Mouse (Mus musculus) limb, embryonic 13.5 days (tissue): ENCODE results near the gene Map3k6. TPM values are rescaled to one million over a fixed set of nuclear protein-coding genes. Genes with fewer than 3 reads are reported as not detected.
A peak's percentile ranks its signal among the peaks of the same experiment; 100 is the strongest.

Source experiments
- ATAC-seq: fragments of 200-750 bp; cut with Nextera tagmentation; 2 replicates; pipeline ENCODE4 v1.8.0; 2017; ENCODE audit warnings: low read depth, moderate number of reproducible peaks, moderate TSS enrichment; ENCODE audit not compliant: low FRiP score
- H3K27ac ChIP-seq: fragments of 300-500 bp; sonication (generic); 2 replicates; pipeline ENCODE4 v1.5.1; 2015; ENCODE audit warnings: inconsistent platforms, mild to moderate bottlenecking, moderate library complexity
- H3K27me3 ChIP-seq: fragments of 300-500 bp; sonication (generic); 2 replicates; pipeline ENCODE4 v1.6.1; 2015; ENCODE audit warnings: mild to moderate bottlenecking, inconsistent platforms
- H3K36me3 ChIP-seq: fragments of 300-500 bp; sonication (generic); 2 replicates; pipeline ENCODE4 v1.6.1; 2015; ENCODE audit warnings: inconsistent platforms, mild to moderate bottlenecking, moderate library complexity
- H3K4me1 ChIP-seq: fragments of 300-500 bp; sonication (generic); 2 replicates; pipeline ENCODE4 v1.6.1; 2015; ENCODE audit warnings: inconsistent platforms
- H3K4me2 ChIP-seq: fragments of 300-500 bp; sonication (generic); replicated peaks from 2 replicates; pipeline ENCODE4 v1.6.1; 2015; ENCODE audit warnings: inconsistent platforms, mild to moderate bottlenecking, moderate library complexity
- H3K4me3 ChIP-seq: fragments of 300-500 bp; sonication (generic); 2 replicates; pipeline ENCODE4 v1.5.1; 2015; ENCODE audit warnings: moderate library complexity, mild to moderate bottlenecking, inconsistent platforms
- H3K9ac ChIP-seq: fragments of 300-500 bp; sonication (generic); 2 replicates; pipeline ENCODE4 v1.6.1; 2015; ENCODE audit warnings: mild to moderate bottlenecking, inconsistent platforms
- H3K9me3 ChIP-seq: fragments of 300-500 bp; sonication (generic); 2 replicates; pipeline ENCODE4 v1.6.1; 2016; ENCODE audit warnings: inconsistent platforms
- WGBS: fragments of 180-500 bp; shearing (Covaris S2); methylation state at CpG from one replicate; pipeline ENCODE4 v1.1.7; 2015; 5-methylcytosine and 5-hydroxymethylcytosine counted together
- polyA plus RNA-seq: library from polyadenylated mRNA; unstranded; fragments of >200 nt; fragmentation: Nextera tagmentation; extraction: Ambion mirVana; gene quantifications from 2 replicates; pipeline ENCODE4 v1.2.1, GENCODE M21; 2015

The Map3k6 gene
- polyA plus RNA-seq, 1 experiment from 2014 or later = 2.4 TPM

DNA sequence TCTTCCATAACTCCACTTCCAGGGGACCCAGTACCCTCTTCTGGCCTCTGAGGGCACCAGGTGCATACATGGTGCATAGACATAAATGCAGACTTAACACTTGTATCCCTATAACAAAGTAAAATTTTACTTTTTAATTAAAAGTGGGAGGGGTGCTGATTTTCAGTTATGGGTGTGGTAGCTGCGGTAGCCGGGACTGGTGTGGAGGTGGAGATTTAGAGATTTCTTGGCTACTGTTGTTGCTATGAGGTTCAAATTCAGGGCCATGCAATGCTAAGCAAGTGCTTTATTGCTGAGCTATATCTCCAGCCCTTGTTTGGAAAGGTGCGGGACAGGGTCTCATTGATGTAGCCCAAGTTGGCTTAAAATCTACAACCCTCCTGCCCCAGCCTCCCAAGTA is 21.9 kb upstream of the Map3k6 start:
- ATAC-seq = no peak
- Histone ChIP-seq H3K4me1 (peaks cover 14% of the 10 kb centered on the region), H3K36me3 (no peaks in the 10 kb centered on the region), H3K27ac (no peak overlapping the region), H3K4me2 (no peak overlapping the region), H3K9ac (no peak overlapping the region), H3K4me3 (no peak overlapping the region), H3K27me3 (peaks cover 52% of the 10 kb centered on the region), H3K9me3 (no peaks in the 10 kb centered on the region)
- 93% methylated on average over 3 of the region's 3 CpGs for WGBS

DNA sequence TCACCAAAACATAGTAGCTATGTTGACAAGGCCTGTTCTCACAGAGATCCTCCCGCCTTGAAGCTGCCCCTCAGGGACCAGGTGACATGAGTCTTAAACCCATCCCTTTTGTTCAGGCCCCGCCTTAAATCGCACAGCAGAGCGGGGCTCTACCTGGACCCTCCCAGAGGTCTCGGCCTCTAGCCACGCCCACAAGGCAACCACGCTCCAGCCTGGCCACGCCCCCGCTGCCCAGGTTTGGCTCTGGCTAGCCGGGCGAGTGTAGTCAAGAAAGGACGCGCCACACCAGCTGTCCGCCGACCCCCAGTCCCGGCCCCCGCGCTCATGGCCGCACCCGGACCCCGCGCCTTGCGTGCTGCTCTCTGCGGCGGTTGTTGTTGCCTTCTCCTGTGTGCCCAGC is 20.0 kb upstream of the Map3k6 start:
- Histone ChIP-seq H3K27ac (no peak overlapping the region), H3K27me3 (peaks cover 36% of the 10 kb centered on the region), H3K4me3 (peak overlapping the region; percentile 44), H3K4me2 (peak overlapping the region; percentile 81), H3K9ac (peak overlapping the region; percentile 65), H3K4me1 (peaks cover 18% of the 10 kb centered on the region), H3K9me3 (no peaks in the 10 kb centered on the region), H3K36me3 (no peaks in the 10 kb centered on the region)
- ATAC-seq = no peak
- 2% methylated on average over 25 of the region's 25 CpGs for WGBS

DNA sequence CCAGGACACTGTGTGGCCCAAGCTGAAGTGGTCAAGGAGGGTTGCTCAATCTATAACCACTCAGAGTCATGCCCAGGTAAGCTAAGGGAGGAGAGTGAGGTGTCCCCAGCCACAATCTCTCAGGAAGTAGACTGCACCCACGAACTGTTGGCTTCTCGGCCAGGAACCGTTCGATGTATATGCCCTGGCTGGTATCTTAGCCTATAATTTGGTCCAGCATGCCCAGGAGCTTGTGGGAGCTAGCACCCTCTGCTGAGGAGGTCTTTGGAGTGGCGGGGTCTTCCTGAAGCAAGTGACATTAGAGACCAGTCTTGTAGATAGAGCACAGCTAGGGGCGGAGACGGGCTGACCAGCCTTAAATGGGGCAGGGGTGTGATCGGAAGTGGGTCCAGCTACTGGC is 18.9 kb upstream of the Map3k6 start:
- WGBS = 83% methylated on average over 8 of the region's 8 CpGs

DNA sequence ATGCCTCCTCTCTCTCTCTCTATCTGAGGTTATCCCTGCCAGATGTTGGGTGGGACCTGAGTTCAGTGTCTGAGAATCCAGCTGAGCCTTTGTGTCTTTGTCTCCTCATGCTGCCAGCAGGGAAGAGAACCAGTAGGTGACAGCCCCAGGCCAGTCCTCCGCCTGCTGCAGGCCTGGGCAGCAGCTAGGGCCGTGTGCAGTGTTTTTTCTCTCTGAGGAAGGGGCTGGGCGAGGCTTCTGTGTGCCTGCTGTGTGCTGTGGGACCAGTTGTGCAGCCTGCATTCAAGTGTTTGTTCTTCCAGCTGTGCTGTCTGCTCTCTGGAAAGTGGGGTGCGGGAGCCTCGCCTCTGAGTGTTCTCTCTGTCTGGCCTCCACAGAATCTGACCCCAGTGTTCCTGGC is 16.7 kb upstream of the Map3k6 start:
- Histone ChIP-seq H3K4me2 (no peak overlapping the region), H3K4me3 (no peak overlapping the region), H3K36me3 (no peaks in the 10 kb centered on the region), H3K9ac (0 out of 2 replicates have a peak overlapping the region, but pooled peaks have one; percentile 35), H3K27ac (no peak overlapping the region), H3K9me3 (no peaks in the 10 kb centered on the region), H3K27me3 (peaks cover 33% of the 10 kb centered on the region), H3K4me1 (peaks cover 20% of the 10 kb centered on the region)
- ATAC-seq = no peak
- WGBS = 49% methylated on average over 5 of the region's 5 CpGs

More for the DNA sequence above, 18.9 kb upstream of the Map3k6 start:
- Histone ChIP-seq H3K9ac (no peak overlapping the region), H3K4me2 (no peak overlapping the region), H3K9me3 (no peaks in the 10 kb centered on the region), H3K4me3 (no peak overlapping the region), H3K36me3 (no peaks in the 10 kb centered on the region), H3K4me1 (peaks cover 20% of the 10 kb centered on the region), H3K27ac (no peak overlapping the region), H3K27me3 (peaks cover 35% of the 10 kb centered on the region)
- no peak for ATAC-seq

- H3K9me3 ChIP-seq = no peaks in the 10 kb centered on the region
- H3K36me3 ChIP-seq = no peaks in the 10 kb centered on the region
- ATAC-seq = no peak
- no peak overlapping the region for H3K4me2 ChIP-seq
- peaks cover 17% of the 10 kb centered on the region for H3K27me3 ChIP-seq
- H3K4me1 ChIP-seq = peaks cover 20% of the 10 kb centered on the region
- no peak overlapping the region for H3K9ac ChIP-seq
- no peak overlapping the region for H3K4me3 ChIP-seq
- 77% methylated on average over 10 of the region's 10 CpGs for WGBS
- H3K27ac ChIP-seq = no peak overlapping the region
Measured at GRCm38 (mm10) chr4:133226073-133226472, 14.5 kb upstream of the Map3k6 start.

DNA sequence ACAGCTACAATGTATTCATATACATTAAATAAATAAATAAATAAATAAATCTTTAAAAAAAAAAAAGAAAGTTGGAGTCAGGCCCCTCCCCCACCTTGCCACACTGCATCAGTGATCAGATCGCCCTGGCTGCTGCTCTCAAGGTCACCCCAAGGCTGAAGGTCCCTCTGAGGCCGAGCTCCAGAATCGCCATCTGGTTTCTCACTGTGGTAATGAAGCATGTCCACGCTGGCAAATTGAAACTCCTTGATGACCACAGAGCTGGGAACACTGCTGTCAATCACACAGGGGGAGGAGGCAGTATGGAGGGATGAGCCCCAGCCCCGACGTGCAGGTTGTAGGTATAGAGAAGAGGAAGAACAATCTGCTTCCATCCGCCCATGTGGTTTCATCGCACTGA is 13.0 kb upstream of the Map3k6 start:
- 74% methylated on average over 8 of the region's 8 CpGs for WGBS
- Histone ChIP-seq H3K27ac (no peak overlapping the region), H3K9ac (no peak overlapping the region), H3K4me2 (no peak overlapping the region), H3K4me3 (no peak overlapping the region), H3K4me1 (peaks cover 17% of the 10 kb centered on the region), H3K27me3 (peaks cover 2% of the 10 kb centered on the region; the same call in 1 of the 2 replicates), H3K9me3 (no peaks in the 10 kb centered on the region), H3K36me3 (no peaks in the 10 kb centered on the region)
- ATAC-seq = no peak

GRCm38 (mm10) chr4:133229582-133229981 is 11.0 kb upstream of the Map3k6 start:
- ATAC-seq = no peak
- Histone ChIP-seq H3K9ac (no peak overlapping the region), H3K4me1 (peaks cover 9% of the 10 kb centered on the region; the same call in 1 of the 2 replicates), H3K4me2 (no peak overlapping the region), H3K27me3 (0 out of 2 replicates have a peak, but pooled peaks cover 3% of the 10 kb centered on the region), H3K36me3 (no peaks in the 10 kb centered on the region), H3K27ac (no peak overlapping the region), H3K4me3 (no peak overlapping the region), H3K9me3 (no peaks in the 10 kb centered on the region)
- 33% methylated on average over 8 of the region's 8 CpGs for WGBS

GRCm38 (mm10) chr4:133233285-133233976 is 7.2 kb upstream of the Map3k6 start:
- ATAC-seq = no peak
- Histone ChIP-seq H3K4me2 (no peak overlapping the region), H3K9ac (no peak overlapping the region), H3K4me3 (no peak overlapping the region), H3K27me3 (0 out of 2 replicates have a peak, but pooled peaks cover 6% of the 10 kb centered on the region), H3K4me1 (0 out of 2 replicates have a peak, but pooled peaks cover 7% of the 10 kb centered on the region), H3K9me3 (no peaks in the 10 kb centered on the region), H3K27ac (no peak overlapping the region), H3K36me3 (no peaks in the 10 kb centered on the region)
- 37% methylated on average over 10 of the region's 10 CpGs for WGBS

DNA sequence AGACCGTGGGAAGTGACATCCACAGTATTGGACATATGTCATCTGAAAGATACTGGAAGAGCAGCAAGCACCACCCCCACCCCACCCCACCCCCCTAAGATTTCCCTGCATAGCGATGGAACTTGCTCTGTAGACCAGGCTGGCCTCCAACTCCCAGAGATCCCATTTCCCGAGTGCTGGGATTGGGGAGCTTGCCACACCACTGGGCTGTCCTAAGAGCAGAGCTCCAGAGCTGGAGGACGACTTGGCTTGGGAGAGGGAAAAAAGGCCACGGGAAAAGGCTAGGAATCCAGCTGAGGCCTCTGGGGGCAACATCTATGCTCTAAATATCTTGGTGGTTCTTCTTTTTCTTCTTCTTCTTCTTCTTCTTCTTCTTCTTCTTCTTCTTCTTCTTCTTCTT is 5.8 kb upstream of the Map3k6 start:
- Histone ChIP-seq H3K4me2 (no peak overlapping the region), H3K4me3 (no peak overlapping the region), H3K27me3 (peaks cover 8% of the 10 kb centered on the region; the same call in 1 of the 2 replicates), H3K36me3 (no peaks in the 10 kb centered on the region), H3K27ac (no peak overlapping the region), H3K4me1 (0 out of 2 replicates have a peak, but pooled peaks cover 3% of the 10 kb centered on the region), H3K9me3 (no peaks in the 10 kb centered on the region), H3K9ac (no peak overlapping the region)
- 57% methylated on average over 5 of the region's 5 CpGs for WGBS
- no peak for ATAC-seq

GRCm38 (mm10) chr4:133235415-133235814 is 5.2 kb upstream of the Map3k6 start:
- Histone ChIP-seq H3K27me3 (peaks cover 15% of the 10 kb centered on the region), H3K9me3 (no peaks in the 10 kb centered on the region), H3K9ac (no peak overlapping the region), H3K36me3 (no peaks in the 10 kb centered on the region), H3K4me2 (no peak overlapping the region), H3K27ac (no peak overlapping the region), H3K4me3 (no peak overlapping the region), H3K4me1 (peaks cover 2% of the 10 kb centered on the region)
- WGBS = 77% methylated on average over 5 of the region's 5 CpGs
- ATAC-seq = no peak

GRCm38 (mm10) chr4:133237911-133238310 is 2.7 kb upstream of the Map3k6 start:
- Histone ChIP-seq H3K36me3 (no peaks in the 10 kb centered on the region), H3K4me3 (no peak overlapping the region), H3K27ac (no peak overlapping the region), H3K27me3 (peaks cover 33% of the 10 kb centered on the region), H3K4me1 (peaks cover 7% of the 10 kb centered on the region), H3K4me2 (no peak overlapping the region), H3K9me3 (no peaks in the 10 kb centered on the region), H3K9ac (no peak overlapping the region)
- WGBS = 83% methylated on average over 4 of the region's 4 CpGs
- no peak for ATAC-seq

DNA sequence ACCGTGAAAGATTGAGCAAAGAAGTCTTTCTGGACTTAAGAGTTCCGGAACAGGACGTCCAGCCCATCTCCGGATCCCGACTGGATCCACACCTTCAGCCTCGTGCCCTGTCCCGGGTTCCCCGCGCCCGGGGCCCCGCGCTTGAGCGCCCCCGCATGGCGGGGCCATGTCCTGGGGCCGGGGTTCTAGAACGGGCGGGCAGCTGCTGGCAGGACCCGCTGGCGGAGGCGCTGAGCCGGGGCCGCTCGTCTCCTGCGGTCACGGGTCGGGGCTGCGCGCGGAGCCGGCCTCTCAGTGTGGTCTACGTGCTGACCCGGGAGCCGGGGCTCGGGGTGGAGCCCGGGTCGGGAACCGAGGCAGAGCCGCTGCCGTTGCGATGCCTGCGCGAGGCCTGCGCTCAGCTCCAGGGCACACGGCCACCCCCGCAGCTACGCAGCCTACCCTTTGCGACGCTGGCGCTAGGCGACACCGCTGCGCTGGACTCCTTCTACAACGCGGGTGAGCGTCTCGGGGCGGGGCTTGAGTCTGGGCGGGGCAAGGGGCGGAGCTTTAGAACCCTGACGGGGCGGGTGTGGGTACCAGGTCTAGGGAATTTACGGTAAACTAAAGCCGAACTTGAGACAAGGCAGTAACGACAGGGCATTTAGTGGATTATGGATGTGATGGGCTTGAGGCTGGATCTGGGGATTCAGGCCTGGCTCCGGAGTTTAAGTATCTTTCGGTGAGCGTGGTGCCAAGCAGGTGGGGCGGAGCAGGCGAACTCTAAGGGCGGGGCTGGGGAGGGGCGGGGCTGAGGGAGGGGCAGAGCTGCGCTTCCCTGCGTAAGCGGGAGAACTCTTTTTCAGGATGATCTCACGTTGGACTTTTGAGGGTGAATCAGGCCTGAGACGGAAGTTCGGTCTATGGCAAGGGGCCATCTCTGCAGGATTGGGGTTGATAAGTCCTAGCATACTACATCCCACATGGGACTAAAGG is 603 bp downstream of the Map3k6 start:
- Histone ChIP-seq H3K9ac (peak overlapping the region; percentile 72), H3K27ac (peak overlapping the region; percentile 44; the same call in 1 of the 2 replicates), H3K9me3 (no peaks in the 10 kb centered on the region), H3K4me2 (peak overlapping the region; percentile 87), H3K4me3 (peak overlapping the region; percentile 61), H3K27me3 (peaks cover 49% of the 10 kb centered on the region), H3K4me1 (peaks cover 7% of the 10 kb centered on the region), H3K36me3 (no peaks in the 10 kb centered on the region)
- ATAC-seq = peak; percentile 92
- WGBS = under 1% methylated on average over 77 of the region's 78 CpGs
